Mouse (Mus musculus): ENCODE results near the gene Comp.

The Comp gene

DNA sequence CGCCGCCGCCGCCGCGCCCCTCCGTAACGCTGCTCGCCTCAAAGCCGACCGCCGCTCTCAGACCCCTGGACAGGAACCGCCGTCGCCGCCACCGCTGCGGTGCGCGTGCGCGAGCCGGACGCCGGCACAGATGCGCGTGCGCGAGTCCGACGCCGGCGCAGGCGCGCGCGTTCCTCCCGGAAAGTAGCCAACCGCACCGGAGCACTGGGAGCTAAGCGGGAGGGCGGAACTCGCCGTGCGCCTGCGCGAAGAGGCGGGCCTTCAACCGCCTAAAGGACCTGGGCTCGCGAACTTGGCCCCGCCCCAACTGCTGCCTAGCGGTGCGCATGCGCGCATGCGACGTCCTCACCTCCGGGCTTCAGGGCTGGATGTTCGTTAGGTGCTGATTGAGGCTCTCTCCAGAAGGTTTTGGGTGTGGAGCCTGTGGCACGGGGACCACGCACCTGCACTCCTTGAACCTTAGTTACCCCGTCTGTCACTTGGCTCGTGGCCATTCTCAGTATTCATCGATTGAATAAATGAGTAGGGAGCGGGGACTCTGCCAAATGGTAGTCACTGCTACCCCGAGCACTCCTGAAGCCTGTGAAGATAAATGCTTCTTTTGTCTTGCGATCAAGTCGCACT lies 20.1 kb upstream of the Comp start, which contains the start of gene Upf1:
Upf1 (minus strand) TSS at position 85 of the 624 bp plus-strand sequence.
- peak; percentile 98 for DNase-seq

DNA sequence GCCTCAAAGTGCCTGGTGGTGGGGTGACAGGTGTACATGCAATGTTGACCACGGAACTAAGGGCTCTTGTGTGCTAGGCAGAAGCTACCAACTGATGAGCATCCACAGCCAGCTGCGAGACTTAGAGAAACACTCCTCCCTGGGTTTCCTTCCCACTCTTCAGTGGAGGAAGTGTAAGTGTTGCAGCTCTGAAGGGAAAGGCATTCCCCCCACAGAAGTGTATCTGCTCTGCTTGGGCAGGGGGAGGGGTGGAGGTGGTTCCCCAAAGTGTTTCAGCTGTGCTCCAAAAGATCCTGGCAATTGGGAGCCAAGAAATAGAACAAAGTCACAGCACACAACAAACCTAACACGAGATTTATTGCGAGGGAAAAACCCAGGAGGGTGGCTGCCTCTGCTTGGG lies 19.4 kb upstream of the Comp start:
- DNase-seq = no peak

DNA sequence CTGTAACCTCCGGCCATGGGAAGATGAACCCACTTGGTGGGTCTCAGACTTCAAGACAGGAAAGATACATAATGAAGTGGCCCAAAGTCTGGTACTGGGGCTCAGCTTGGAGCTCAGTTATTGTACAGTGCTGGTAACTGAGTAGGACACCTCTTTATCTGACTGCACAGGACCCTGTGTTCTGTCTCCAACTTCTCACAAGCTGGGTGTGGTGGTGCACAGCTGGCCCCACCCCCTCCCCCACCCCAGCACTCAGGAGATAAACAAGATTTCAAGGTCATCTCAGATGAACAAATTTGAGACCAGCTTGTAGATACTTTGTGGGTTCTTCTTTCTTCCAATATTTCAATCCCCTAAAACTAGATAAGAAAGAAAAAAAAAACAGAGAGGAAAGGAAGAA lies 17.2 kb upstream of the Comp start:
- DNase-seq = no peak

DNA sequence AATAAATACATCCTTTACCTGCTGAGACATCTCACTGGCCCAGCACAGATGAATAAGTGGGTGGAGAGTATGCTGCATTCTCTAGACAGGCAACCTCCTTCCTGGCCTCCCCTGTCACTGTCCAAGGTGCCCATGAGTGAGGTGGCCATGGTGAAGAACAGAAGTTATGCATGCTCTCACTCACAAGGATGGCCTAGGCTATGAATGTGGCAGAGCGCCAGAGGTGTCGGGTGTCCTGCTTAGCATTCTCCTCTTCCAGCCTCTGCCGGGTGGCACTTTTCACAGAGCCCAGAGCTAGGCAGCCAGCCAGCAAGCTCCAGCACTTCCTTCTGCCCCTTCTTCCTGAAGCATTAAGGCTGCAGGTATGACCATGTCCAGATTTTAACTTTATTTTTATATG lies 13.9 kb upstream of the Comp start:
- DNase-seq = peak; percentile 21

DNA sequence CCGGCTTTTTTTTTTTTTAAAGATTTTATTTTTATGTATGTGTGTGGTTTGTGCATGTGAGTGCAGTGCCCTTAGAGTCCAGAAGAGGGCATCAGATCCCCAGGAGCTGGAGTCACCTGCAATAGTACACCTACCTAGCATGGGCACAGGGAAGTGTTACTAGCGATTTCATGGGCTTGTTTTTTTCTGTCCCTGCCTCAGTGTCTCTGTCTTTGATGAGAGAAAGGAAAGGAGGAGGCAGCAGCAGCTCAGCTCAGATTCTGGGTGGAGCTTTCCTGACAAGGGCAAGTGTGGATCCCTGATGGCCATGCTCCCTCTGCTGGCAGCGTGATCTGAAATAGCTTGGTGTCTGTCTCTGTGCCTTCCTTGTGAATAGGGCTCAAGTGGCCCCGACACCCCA lies 12.6 kb upstream of the Comp start:
- DNase-seq = peak; percentile 39

DNA sequence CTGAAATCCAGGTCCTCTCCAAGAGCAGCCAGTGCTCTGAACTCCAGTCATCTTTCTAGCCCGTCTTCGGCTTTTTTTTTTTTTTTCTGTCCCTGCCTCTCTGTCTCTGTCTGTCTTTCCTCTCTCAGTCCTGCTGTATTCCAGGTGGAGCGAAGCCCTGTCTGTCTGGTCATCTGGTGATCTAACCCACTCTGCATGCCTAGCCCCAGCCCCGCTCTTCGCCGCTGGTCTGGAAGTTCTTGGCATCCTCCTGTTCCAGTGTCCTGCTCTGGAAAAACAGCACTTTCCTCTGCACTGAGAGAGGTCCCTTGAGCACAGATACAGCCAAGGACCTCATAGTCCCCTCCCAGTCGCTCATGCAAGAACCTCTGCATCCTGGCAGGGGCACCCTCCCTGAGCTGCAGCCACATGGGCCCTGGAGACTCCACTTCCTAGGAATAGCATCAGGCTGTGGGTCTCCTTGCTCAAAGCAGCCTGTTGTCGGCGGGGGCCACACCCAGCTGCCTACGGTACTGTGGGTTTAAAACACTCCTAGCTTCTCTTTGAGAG lies 11.8 kb upstream of the Comp start:
- no peak for DNase-seq

DNA sequence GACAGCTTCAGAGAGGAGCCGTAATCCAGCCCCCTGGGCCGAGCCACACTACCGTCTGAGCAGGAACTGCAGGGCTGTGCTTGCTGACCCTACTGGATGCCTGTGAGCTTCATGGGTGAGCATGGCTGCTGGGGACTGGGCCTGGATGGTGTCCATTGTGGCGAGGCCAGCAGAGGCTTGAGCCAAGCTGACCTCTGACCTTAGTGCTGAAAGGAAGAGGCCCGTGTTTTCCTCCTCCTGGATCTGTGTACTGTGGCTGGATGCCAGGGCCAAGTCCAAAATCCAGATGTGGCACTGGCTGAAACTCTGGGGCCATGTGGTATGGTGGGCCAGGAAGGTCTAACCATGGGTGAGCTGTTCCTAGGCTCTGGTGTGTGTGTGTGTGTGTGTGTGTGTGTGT lies 9.3 kb upstream of the Comp start:
- peak; percentile 39 for DNase-seq

DNA sequence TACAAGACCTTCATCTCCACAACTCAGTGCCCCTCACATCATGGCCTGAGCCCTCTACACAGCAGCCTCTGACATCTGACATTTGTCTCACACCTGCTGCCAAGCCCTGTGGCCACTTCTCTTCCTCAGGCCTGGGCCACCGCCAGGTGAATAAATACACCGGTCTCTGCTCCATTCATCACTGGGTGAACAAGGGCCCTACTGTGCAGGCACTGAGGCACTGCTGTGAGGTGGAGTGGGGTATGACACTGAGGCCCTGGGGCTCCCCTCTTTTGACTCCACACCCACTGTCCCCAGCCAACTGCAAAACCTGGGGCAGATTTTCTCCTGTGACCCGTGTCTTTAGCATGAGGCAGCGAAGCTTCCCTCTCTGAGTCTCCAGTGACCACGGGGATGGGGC lies 6.8 kb upstream of the Comp start:
- no peak for DNase-seq

DNA sequence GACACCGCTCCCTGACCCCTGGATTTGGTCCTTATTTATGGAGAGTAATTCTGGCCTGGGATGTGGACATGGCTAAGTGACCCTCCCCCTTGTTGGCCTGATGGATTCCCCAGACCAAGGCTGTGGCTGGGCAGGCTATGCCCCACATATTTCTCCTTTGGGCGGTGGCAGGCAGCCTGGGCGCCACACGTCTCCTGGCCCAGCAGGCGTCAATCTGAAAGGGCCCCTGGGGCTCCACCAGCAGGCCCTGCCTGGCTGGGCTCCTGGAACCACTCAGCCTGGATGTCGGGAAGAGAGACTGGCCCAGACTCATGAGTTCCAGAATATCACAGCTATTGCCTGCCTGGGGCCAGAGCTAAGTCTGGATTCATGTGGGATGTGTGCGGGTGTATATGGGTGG lies 2.9 kb upstream of the Comp start:
- DNase-seq = no peak

DNA sequence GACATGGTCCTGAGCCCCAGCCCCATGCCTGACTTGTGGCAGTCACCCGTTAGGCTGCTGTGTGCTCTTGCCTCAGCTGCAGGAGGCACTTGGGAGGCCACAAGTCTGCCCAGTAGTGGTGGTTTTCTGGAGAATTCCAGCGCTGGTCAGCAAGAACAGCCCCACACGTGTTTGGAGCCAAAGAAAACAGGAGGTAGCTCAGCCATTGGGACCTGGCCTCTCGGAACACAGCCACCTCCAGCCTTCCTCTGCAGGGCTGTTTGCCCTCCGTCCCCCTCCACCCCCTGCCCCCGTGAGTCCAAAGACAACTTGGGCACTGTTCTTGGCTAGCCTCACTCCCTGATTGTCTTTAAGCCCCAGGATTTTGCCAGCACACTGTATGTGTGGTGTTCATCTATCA lies 1.4 kb upstream of the Comp start:
- DNase-seq = no peak

DNA sequence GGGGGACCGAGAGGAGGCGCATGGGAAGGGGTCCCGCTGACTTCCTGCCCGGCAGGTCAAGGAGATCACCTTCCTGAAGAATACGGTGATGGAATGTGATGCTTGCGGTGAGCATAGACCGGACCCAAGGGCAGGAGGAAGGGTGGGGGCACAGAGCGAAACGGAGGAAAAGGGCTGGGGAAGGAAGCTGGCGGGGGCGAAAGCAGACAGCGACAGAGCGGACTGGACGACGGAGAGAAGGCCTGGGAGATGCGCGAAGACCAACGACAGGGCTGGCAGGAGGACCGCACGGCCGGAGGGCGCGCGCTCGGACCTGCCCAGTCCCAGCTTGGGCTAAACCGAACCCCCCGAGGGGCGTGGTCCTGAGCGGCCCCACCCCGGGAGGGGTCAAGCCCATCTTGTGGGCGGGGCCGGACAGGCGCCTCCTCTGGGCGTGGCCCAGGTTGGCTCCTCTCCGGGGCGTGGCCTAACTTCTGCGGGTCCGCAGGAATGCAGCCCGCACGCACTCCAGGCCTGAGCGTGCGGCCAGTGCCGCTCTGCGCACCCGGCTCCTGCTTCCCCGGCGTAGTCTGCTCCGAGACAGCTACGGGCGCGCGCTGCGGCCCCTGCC lies 1.1 kb downstream of the Comp start:
- peak; percentile 88 for DNase-seq

DNA sequence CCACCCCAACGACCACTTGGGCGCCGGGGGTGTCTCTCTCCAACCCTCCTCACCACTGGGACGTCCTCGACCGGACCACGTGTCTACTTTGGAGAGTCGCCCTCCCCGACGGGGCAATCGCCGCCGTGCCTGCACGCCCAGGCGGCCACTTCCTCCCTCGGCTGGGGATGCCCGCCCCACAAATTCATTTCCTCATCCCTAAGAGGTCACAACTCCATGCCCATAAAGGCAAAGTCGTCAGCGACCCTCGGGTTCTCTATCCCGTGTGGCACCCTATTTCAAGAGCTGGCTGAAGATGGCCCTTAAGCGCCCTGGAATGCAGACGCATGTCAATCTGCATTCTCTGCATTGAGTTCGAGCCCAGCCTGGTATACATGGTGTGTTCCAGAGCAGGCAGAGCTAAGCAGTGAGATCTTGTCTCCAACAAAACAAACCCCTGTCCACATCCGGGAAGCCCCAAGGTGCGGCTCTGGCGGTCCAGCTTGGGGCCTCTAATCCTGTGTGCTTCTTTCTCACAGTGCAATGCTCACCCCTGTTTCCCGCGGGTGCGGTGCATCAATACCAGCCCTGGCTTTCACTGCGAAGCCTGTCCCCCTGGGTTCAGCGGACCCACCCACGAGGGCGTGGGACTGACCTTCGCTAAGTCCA lies 2.0 kb downstream of the Comp start:
- peak; percentile 29 for DNase-seq

DNA sequence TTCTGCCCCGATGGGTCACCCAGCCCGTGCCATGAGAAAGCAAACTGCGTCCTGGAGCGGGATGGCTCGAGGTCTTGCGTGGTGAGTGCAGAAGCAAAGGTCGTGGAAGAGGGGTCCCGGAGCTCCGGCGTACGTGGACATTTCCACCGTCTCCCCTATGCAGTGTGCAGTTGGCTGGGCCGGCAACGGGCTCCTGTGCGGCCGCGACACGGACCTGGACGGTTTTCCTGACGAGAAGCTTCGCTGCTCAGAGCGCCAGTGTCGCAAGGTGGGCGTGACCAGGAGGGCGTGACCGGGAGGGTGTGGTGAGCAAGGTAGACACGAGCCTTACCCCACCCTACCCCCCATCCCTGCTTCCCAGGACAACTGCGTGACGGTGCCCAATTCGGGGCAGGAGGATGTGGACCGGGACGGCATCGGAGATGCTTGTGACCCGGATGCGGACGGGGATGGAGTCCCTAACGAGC lies 3.0 kb downstream of the Comp start:
- peak; percentile 42 for DNase-seq

DNA sequence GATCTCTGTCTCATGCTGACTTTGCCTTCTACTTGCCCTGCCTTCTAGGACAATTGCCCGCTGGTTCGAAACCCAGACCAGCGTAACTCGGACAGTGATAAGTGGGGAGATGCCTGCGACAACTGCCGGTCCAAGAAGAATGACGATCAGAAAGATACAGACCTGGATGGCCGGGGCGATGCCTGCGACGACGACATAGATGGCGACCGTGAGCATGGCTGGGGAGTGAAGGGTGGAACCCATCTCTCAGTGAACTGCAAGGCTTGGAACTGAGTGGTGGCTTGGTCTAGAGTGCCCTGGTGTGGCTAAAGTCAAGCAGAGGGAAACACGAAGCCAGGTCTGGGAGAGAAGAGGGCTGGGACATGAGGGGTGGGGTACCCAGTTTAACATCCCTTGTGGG lies 3.7 kb downstream of the Comp start:
- no peak for DNase-seq

DNA sequence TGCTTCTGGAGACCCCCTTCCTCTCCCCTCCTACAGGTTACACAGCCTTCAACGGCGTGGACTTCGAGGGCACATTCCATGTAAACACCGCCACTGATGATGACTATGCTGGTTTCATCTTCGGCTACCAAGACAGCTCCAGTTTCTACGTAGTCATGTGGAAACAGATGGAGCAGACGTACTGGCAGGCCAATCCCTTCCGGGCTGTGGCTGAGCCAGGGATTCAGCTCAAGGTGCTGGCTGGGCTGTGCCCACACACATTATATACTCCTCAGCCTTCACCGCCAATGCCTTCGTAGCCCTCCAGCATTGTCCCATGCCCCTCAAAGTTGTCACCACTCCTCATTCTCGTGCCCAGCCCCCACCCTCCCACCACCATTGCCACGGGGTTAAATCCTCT lies 6.7 kb downstream of the Comp start:
- DNase-seq = no peak

DNA sequence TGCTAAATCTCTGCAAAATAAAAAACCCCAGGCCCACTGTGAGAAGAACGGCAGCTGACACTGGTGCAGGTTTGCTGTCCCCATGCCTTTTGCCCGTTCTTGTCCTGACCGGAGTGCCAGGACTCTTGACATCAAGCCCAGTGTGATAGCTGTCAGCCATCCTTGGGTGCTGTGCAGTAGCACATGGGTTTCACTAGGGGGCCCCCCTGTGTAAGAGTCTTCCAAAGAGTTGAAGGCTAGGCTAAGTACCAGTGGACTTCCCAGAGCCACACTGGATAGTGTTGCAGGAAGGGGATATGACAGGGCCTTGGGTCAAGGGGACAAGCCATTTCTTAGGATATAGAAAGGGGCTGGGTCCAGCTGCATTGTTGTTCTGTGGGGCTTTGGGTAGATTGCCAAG lies 9.9 kb downstream of the Comp start:
- DNase-seq = peak; percentile 86

DNA sequence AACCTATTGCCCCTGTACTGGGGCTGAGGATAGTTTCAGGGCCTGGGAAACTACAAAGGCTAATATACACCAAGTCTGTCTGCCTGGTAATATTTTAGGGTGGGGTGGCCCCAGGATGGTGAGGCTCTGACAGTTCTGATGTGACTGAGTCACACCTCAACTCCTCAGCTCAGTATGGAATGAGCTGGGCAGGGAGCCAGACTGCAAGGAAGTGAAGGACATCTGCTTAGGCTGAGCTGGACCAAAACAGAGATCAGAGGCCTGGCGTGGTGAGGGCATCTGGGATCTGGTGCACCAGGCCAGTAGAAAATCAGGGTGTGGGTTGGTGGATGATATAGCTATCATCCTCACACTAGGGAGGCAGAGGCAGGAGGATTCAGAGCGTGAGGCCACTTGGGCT lies 16.3 kb downstream of the Comp start:
- no peak for DNase-seq

DNA sequence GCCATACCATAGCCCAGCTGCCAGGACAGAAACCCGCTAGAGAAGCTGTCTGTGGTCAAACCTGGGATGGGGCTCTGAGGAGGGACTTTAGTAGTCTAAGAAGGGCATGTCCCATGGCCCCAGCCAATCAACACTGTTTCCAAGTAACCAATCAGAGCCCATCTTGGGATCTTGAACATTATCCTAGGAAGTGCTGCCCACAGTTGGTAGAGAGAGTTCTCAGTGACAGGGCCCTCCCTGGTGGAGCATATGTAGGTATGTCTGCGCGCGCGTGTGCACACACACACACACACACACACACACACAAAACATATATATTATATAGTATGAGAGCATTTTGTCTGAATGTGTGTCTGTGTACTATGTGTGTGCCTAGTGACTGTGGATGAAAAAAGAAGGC lies 19.7 kb downstream of the Comp start:
- DNase-seq = no peak

DNA sequence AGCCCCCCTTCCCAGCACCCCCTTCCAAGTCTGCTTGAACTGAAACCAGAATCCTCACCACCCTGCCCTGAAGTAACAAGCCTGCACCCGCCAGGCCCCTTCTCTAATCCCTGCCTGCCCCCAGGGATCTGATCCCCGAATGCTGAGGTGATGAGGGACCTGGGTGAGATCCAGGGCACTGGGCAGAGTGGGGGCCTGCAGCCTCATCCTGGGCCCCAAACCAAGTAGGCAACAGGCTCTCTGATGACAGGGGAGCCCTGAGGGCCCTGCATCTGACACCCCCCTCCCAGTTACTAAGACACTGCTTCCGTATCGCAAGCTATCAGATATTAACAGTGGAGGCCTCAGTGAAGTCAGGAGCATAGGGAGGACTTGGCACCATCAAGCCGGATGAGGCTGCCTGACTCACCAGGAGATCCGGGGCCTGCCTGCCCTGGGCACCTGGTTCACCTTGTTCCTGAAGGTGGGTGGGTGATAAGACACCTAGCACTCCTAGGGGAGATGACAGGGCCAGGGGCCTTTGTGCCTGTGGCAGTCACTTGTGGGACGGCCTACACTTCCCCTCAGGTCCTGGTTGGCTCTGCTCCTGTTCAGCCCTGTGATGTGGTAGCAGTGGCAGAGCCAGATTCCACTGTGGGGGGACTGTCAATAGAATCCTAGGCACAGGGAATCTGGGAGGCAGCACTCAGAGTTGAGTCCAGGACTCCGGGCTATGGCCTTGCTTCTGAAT lies 21.1 kb downstream of the Comp start:
- no peak for DNase-seq

DNA sequence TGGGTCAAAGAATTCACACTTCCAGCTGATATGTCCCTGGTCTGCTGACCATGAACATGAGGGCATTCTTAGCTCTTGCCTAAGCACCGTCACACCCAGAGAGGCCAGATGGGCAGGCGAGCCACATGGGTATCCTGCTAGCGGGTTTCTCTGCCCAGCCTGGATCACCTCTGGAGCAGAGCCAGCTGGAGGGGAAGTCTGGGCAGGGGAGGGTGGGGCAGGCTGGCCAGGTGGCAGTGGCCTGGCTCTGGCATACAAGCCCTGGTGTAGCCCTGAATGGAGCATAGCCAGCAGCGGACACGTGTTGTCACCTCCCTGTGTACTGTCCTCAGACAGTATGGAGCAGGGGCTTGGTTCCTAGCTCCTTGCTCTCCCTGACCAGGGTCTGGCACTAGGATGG lies 22.3 kb downstream of the Comp start:
- DNase-seq = peak; percentile 26

DNA sequence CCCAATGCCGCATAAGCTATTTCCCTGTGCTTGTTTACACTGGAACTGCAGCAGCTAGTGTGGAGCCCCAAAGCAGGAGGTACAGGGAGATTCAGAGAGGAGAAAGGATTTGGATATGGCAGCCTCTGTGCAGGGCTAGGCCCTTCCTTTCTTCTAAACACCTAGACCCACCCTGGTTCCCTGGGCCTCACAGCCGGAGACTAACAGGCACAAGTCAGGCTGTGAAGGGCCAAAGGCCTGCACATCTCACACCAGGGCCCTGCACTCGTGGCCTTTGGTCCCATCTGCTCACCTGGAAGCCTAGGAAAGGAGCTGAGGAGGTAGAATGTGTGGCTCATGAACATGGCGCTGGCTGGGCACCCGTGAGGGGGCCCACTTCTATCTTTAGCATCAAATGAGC lies 22.8 kb downstream of the Comp start:
- DNase-seq = no peak

DNA sequence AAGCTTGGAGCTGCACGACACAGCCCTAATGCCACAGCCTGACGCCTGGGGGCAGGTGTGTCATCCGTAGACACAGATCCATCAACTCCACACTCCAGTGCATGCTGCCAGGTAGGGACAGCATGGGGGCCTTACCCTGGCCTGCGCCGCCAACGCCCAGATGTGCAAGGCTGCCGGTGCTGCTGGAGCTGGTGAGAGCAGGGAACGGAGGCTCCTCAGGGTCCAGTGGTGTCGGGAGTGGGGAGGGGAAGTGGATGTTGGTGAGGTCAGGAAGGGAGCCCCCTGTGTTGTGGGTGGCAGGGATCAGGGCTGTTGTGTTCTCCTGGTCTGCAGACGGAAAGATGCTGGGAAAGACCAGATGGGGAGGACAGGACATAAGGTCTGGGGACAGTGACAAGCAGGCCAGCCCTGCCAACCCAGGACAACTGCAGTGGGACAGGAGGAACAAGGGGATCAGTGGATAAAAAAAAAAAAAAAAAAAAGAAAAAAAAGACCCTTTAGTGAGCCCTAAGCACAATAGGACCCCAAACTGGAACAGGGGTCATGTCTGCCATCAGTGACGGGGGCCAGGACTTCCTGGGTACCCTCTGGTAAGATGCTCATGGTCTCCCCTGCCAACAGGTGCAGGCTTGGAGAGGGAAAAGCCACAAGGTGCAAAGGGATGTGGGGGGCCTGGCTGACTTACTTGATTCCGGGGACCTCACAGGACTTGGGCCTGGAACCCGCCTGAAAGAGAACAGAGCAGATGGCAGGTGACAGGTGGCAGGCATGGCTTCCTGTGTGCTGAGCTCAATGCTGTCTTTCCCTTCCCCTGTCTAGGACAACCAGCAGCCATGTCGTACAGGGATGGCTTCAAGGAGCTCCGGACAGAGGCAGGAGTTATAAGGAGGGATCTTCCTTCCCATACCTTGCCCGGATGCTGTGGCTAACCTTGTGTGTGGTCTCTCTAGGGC lies 24.5 kb downstream of the Comp start:
- no peak for DNase-seq
